Mouse (Mus musculus) mouse trophoblast stem cell (cell line): ENCODE measurements around the gene Rnf187.

Experiments
- in situ Hi-C, 2 experiments: fragments of 300-500 bp; cut with MseI, MboI; formaldehyde crosslinking; loops; 2 replicates in 1 of 2; 3 replicates in 1 of 2; pipeline ENCODE4 v1.15.1; 2025

Gene Rnf187

DNA sequence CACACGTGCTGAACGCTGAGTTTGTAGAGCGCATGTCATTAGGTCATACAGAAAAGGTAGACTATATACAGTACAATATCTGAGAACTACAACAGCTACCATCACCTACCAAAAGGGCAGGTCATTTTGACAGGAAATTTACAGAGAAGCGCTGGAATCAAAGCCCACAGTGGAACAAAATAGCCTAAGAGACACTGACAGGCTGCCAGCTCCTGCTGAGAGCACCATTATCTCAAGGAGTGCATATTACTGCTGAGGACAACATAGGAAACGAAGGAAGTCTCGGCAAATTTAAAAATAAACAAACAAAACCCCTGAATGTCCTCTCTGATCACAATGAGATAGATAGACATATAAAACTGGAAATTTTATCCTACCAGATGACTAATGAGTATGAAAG is 41.2 kb downstream of the Rnf187 start:
- in situ Hi-C loops: no loop called here

DNA sequence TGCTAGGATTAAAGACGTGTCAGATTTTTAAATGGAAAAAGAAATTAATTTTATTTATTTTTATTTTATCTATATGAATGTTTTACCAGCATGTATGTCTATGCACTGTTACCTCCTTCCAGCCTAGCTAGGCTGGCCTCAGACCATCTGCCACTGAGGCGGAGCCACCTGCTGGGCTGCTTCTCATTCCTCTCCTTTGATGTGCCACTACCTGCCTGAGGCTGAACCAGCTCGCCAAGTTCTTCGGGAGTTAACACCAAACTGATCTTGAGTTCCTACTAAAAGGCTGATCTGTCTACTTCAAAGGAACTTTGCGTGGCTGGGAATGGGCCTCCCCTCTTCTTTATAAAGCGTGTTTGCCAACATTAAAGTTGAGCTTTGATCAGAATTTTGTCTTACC is 44.3 kb downstream of the Rnf187 start:
- in situ Hi-C loops: no loop called here

DNA sequence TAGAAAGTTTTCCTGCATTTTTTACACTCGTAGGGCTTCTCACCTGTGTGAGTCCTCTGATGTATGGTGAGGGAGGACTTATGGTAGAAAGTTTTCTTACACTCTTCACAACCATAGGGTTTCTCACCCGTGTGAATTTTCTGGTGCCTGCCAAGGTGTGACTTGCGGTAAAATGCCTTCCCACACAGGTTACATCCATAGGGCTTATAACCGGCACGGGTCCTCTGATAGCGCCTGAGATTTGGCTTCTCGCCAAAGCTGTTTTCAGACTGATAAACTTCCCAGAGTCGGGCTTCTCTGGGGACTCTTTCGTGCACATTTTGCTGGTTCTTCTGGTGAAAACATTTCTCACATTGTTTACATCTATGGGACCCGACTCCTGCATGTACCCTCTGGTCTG is 48.2 kb downstream of the Rnf187 start:
- in situ Hi-C loops: no loop called here

DNA sequence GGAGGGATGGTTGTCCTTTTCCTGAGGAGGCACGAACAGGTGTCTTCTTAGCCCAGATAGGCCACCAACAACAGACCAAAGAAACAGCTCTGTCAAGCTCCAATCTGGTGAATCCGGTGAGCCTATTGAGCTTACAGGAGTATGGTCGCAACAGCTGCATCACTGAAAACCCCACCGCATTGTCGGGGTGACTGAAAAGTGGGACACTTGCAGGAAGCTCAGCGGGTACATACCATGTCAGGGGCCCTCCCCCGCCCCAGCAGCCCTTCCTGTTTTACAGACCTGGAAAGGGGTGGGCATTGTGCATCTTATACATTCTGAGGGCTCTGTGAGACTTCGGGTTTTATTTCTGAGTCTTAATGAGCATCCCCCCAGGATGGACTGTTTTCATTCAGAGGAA is 55.0 kb downstream of the Rnf187 start:
- in situ Hi-C loops: no loop called here
